Mouse (Mus musculus) urinary bladder, postnatal 36 days (tissue): ENCODE results near the gene Gm11541.
"Not testable (repeated sequence)": the region's sequence is repeated elsewhere in the genome, so short reads cannot be mapped to it uniquely, and the experiment has no call there.

Experiments
- DNase-seq, 2 experiments: peaks; one replicate each; pipeline ENCODE4 v3.0.0; 2022; ENCODE audit warnings: low spot score in 2 of 2, mixed read lengths in 1 of 2

The Gm11541 gene

DNA sequence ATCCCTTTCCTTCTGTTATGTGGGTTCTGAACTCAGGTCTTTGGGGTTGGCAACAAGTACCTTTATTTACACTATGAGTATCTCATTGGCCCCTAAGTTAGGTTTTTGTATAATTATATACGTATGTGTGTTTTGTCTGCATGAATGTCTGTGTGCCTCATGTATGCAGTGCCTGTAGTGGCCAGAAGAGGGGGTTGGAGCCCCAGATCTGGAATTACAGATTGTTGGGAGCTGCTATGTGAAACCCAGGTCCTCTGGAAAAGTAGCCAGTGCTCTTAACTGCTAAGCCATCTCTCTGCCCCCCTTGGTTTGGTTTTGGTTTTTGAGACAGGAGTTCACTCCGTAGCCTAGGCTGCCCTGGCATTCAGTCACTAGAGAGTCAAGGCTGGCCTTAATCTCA is 7.2 kb downstream of the Gm11541 start:
- DNase-seq = no peak

DNA sequence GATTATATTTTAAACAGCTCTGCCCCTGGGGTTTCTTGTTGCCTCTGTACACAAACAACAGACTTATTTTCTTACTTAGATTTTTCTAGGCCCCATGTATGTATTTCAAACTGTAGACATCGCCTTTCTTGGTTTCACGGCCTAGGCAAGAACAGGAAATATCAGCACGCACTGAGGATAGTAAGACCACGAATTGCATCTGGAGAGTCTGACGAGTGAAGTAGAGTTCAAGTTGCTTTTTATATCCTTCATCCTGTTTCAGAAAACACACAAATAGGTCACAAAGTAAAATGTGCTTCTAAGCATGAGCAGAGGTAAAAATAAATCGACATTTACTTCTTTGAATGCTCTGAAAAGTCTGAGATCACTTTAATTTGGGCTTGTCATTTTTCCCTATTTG is 8.8 kb downstream of the Gm11541 start:
- DNase-seq = no peak

DNA sequence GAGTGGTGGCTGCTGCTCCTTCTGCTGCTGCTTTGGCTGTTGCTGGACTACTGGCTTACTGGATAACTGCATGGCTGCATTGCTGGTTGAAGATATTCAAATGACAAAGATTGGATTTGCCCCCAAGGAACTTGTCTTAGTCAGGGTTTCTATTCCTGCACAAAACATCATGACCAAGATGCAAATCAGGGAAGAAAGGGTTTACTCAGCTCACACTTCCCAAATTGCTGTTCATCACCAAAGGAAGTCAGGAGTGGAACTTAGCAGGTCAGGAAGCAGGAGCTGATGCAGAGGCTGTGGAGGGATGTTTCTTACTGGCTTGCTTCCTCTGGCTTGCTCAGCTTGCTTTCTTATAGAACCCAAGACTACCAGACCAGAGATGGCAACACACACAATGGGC is 11.8 kb downstream of the Gm11541 start:
- DNase-seq = not testable (repeated sequence)

DNA sequence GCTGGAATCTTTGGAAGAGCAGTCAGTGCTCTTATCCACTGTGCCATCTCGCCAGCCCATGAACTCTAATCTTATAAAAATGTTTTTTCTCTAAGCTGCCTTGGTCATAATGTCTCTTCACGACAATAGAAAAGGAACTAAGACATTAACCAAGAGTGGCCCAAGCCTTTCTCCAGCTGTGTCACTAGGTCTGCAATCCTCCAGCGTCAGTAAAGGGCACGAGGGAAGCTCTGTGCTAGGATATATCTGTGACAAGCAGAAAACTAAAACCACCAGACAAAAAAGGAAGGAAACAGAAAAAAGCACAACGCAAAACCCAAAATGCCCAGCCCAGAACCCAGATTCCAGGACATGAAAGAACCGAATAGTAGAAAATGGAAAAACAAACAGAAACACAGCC is 17.1 kb downstream of the Gm11541 start:
- DNase-seq = no peak

DNA sequence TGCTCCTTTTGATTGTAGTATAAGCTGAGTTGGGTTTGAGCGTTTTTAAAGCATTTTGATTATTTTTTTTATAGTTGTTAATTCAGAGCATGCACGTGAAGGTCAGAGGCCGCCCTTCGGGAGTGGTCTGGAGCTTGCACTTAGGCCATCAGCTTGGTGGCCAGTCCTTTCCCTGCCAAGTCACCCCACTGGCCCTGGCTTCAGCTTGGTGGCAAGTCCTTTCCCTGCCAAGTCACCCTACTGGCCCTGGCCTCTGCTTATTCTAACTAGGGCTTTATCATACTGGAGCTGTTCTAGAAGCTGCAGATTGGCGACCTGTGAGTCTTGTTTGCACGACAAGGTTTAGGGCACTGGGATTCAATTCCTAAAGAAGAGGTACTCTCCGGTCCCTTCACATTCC is 21.9 kb downstream of the Gm11541 start:
- DNase-seq = no peak

DNA sequence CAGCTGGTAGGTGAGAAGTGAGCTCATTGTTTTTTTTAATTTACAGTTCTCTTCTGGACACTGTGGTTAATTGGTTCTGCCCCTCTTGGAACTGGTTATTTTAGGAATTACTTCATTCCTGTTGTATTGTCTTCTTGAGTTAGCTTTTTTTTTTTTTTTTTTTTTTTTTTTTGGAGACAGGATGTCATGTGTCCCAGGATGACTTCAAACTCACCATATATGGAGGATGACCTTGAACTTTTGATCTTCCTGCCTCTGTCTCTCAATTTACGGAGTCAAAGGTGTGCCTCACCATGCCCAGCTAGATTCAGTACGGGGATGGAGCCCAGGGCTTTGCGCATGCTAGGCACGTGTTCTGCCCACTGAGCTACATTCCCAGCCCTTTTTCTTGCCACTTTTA is 22.7 kb downstream of the Gm11541 start:
- DNase-seq = no peak

DNA sequence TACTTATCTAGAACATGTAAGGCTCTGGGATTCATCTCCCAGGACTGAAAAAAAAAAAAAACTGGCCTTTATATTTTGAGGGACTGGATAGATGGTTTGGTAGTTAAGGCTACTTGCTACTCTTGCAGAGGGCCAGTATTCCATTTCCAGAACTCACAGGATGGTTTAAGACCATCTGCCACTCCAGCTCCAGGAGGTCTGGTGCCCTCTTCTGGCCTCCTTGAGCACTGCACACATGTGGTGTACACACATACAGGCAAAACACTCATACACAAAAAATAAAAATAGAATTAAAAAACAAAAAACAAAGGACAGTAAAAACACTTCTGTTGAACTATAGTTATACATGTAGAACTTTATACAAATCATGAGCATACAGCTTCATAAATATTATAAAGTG is 23.7 kb downstream of the Gm11541 start:
- no peak for DNase-seq

DNA sequence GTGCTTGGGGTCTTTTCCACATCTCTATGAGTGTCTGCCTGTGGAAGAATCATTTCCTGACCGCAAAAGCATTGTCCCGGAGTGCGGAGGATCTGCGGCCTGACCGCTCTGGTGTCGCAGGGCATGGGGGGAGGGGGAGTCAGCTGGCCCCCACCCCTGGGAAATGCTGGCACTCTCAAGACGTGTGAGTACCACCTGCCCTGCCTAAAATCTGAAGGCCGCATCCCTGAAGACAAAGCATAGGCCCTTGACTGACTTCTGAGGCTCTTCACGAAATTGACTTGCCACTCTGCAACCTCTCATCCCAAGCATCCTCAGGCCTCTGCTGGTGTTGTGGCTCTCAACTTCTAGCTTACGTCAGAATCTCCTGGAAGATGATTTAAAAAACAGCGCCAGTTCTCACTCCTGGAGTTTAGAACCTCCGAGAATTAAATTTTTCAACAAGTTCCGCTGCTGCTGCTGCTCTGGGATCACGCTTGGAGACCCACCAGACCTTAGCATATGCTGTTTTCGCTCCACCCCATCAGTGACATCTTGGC is 26.6 kb downstream of the Gm11541 start:
- no peak for DNase-seq

DNA sequence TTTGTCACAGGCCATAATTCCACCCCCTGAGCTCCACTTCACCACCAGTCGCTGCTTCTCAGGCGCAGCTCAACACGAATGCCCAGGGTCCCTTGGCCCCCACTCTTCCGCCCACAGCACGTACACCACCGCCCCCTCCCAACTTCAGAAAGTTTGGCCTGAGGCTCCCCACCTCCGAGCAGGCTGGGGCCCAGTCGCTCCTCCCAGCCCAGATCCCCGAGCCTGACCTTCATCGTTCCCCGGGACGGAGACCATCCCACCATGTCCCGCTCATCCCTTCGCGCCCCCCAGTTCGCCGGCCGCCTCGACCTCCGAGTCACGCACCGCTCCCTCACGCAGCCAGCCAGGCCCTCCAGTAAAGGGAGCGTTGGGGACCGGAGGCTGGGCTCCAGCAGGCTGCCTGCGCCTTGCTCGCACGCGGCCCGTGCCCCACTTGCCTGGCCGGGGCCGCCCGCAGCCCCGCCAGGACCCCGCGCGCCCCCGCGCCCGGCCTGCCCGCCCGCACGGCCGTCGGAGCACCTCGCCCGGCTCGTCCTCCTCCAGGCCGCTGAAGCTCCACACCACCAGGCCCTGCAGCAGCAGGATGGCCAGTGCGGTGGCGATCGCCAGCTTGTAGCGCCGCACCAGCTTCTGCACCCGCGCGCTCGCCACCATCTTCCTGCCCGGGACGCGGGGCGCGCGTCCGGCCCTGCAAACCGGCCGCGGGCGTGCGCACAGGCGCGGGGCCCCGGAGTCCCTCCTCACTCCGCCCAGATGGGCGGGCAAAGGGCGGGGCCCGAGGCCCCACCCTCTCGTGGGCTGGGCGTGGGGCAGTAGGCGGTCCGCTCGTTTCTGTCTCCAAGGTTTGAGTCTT is 27.3 kb downstream of the Gm11541 start, which contains the start of gene Xylt2:
Gene Xylt2, minus strand, starts transcription at position 762 of the 853 bp plus-strand sequence.
- peak; percentile 92 to 94 for DNase-seq

DNA sequence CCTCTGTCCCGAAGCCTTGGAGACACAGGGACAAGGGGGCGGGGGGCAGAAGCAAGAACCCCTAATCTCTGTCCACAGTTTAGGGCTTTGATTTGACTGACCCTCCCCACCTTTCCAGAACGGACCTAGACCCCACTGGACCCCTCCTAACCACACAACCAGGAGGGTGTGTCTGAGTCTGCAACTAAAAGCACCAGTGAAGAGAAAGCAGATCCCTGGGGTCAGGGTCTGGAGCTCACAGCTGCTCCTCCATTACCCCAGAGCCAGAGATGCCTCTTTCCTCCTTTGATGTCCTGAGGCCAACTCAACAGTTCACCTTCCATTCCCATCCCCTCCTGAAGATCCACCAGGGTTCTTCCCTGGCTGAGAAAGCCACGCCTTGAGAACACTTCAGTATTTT is 28.0 kb downstream of the Gm11541 start:
- DNase-seq = no peak

DNA sequence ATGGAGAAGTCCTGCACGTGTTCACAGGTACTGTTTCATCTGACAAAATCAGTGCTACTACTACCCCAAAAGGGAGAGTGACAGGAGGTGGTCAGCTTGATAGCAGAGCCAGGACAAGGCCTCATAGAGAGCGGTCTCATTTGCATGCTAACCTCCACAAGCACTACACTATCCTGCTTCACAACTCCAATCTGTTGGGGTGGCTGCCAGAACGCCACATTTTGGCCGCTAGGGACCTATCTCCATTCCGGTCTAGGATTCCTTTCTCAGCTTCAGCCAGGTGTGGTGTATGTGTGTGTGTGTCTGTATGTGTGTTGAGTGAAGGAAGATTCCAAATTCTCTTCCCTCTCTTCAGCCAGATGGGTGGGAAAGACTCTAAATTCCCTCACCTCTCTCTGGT is 28.9 kb downstream of the Gm11541 start:
- no peak for DNase-seq

DNA sequence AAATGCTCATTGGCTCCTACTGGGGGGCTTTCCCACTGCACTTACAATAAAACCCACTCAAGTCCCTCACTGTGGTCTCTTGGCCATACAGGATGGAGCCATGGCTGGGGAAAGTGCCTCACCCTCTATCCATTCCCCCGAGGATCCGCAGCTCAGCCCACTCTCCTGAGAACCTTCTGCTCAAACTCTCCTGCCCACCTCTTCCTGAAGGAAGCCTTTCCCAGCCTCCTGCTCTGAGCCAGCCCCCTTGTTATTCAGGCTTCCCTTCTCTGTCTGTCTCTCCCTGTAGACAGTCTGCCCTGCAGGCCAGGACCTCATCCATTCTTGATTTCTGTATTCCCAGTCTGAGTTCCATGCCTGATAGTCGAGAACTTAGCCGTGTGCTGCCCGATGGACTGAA is 29.3 kb downstream of the Gm11541 start:
- DNase-seq = no peak

DNA sequence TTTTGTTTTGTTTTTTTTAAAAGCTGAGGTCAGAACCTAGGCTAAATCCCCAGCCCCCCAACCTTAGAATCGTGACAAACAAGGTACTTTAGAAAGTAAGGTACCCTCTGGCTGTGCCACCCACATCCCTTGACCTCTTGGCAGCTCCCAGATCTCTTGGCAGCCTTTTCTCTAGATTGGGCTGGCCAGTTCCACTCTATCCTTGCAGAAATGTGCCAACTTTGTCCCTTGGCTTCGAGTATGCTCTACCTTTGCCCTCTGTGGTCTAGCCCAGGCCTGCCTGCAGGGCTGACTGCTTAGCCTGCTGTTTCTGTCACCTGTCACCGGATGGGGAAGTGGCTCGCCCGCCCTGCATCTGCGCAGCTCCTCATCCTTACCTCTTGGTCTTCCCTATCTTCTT is 39.0 kb downstream of the Gm11541 start:
- DNase-seq = no peak

DNA sequence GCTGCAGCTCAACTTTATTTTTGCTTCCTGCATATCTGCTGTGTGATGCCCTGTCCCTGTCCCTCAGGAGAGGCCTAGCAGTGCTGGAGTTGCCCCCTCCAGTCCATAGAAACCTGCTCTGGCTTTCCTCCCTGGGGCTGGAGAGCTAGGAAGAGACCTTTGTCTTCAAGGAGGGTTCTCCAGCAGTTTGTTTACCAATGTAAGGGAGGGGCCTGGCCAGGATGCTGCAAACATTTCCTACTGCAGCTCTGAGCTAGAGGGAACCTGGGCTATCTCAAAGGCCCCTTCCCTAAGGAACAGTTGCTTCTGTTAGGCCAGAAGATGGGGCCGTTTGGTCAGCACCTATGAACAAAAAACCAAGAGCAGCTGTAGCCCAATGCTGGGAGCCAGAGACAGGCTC is 43.0 kb downstream of the Gm11541 start:
- no peak for DNase-seq

DNA sequence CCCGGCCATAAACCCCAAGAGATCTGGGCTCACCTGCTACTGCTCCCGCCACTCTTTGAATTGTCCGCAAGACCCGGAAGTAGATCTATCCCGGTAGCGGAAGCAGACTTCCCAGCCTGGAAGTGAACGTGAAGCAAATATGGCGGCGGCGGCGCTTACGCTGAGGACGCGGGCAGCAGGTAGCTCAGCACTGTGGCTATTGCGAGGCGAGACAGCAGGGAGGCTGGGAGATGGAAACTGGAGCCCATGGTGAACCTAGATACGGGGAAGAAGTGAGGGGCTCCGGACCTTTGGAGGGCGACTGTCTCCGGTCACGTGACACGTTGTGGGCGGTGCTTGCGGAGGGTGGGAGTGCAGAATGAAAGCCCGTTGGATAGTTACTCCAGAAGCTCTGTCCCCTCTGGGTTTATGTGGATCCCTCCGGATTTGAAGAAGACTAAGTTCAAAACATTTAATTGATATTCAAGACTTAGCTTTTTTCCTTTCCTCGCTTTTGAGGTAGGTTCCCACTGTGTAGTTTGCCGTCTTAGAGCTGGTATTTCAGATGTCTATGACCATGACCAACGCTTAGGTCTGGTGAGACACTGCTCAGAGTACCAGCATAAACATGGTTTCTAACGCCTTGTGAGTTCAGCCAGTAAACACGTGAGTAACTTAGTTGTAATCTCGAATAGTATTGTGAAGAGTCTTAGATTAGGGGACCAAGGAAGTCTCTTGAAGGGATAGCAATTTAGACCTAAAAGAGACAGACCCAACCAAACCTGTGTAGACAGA is 50.4 kb downstream of the Gm11541 start, which contains the start of the genes Mrpl27 and Eme1:
Gene Mrpl27, plus strand, starts transcription at position 105 of the 774 bp plus-strand sequence.
Gene Eme1, minus strand, starts transcription at position 302 of the 774 bp plus-strand sequence.
- peak; percentile 84 to 86 for DNase-seq

DNA sequence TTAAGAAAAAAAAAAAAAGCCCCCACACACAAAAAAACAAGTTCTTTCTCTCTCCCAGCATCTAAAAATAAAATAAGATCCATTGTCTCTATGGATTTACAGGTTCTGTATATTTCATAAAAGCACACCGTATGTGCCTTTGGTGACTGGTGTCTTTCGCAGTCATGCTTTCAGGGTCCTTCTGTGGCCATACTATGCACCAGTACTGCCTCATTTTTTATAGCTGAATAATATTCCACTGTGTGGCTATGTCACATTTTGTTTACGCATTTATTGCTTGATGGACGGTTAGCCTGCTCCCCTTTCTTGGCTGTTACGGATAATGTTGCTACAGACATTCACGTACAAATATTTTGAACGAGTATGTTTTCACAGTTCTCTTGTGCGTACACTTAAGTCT is 51.3 kb downstream of the Gm11541 start:
- no peak for DNase-seq

DNA sequence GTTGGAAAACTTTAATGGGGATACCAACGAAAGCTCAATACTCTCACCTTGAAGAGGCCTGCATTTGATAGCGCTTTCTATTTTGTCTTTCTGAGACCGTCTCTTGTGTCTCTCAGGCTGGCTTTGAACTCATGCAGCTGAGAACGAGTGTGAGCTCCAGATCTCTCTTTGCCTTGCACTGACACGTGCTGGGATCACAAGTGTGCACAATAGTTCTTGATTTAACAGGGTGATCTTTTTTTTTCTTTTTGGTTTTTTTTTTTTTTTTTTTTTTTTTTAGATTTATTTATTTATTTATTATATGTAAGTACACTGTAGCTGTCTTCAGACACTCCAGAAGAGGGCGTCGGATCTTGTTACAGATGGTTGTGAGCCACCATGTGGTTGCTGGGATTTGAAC is 53.1 kb downstream of the Gm11541 start:
- DNase-seq = not testable (repeated sequence)

DNA sequence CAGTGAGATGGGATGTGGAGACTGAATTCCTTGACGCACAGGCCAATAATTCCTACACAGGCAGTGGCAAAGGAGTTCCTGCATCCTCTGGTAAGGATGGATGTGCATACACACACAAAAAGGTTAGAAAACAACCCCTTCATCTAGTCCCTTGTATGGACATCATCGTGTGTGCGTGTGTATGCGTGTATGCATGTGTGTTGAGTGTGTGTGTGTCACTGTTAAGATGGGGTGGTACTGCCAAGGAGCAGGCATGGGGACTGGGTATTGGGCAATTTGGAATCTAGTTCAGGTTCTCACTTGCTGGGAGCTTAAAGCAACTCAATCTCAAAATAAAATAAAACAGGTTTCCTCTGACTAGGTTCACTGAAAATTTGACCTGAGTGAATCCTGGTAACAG is 57.8 kb downstream of the Gm11541 start:
- DNase-seq = no peak
